Mouse (Mus musculus) kidney, adult 2 months (tissue): ENCODE data around the gene Rasgrp2. TPM values are rescaled to one million over a fixed set of nuclear protein-coding genes. Genes with fewer than 3 reads are reported as not detected.

ENCODE experiments used
- DNase-seq: peaks from one replicate; pipeline ENCODE4 v3.0.0; 2021
- H3K27ac ChIP-seq: fragments of 200-500 bp; 2 replicates; pipeline ENCODE4 v1.5.1; 2012; ENCODE audit warnings: low read depth, low read length, control low read depth, inconsistent platforms; ENCODE audit not compliant: insufficient read depth
- H3K27me3 ChIP-seq: fragments of 200-500 bp; replicated peaks from 2 replicates; pipeline ENCODE4 v1.6.1; 2012; ENCODE audit warnings: mild to moderate bottlenecking, moderate library complexity, low read length, inconsistent platforms; ENCODE audit not compliant: control insufficient read depth, insufficient read depth
- H3K36me3 ChIP-seq: fragments of 200-500 bp; 2 replicates; pipeline ENCODE4 v1.6.1; 2012; ENCODE audit warnings: mild to moderate bottlenecking, moderate library complexity, low read length, inconsistent platforms; ENCODE audit not compliant: control insufficient read depth, insufficient read depth
- H3K4me1 ChIP-seq: fragments of 200-500 bp; 2 replicates; pipeline ENCODE4 v1.6.1; 2011; ENCODE audit warnings: low read length; ENCODE audit not compliant: control insufficient read depth, insufficient read depth
- H3K4me3 ChIP-seq: fragments of 200-500 bp; 2 replicates; pipeline ENCODE4 v1.5.1; 2011; ENCODE audit warnings: mild to moderate bottlenecking, low read depth, low read length, control low read depth; ENCODE audit not compliant: insufficient read depth
- CTCF ChIP-seq: fragments of 200-500 bp; conservative IDR thresholded peaks from 2 replicates; pipeline ENCODE4 v1.5.1; 2011; ENCODE audit warnings: low read depth, mild to moderate bottlenecking, control low read depth, low read length, moderate library complexity, mixed read lengths; ENCODE audit not compliant: insufficient read depth, insufficient read length
- POLR2A ChIP-seq: fragments of 200-500 bp; IDR thresholded peaks from one replicate; pipeline ENCODE4 v1.6.1; 2011; ENCODE audit warnings: low read depth, low read length, control low read depth
- WGBS: fragments of 180-500 bp; shearing (Covaris S2); methylation state at CpG from one replicate; pipeline ENCODE4 v1.1.7; 2018; 5-methylcytosine and 5-hydroxymethylcytosine counted together
- polyA plus RNA-seq: library from polyadenylated mRNA; depleted of rRNA; stranded (reverse); fragments of >200 nt; gene quantifications from 2 replicates; pipeline ENCODE4 v1.2.3, GENCODE M21; 2012; rRNA removed

The Rasgrp2 gene
- polyA plus RNA-seq, result 76.8 and 90.0 TPM in 2 replicates

GRCm38 (mm10) chr19:6399285-6400095 is at the start of gene Rasgrp2:
Gene Rasgrp2, plus strand, starts transcription at chr19:6399340.
- DNase-seq, result peak; percentile 76

GRCm38 (mm10) chr19:6351431-6352106 is 47.6 kb upstream of the Rasgrp2 start:
- DNase-seq, result no peak
- TF ChIP-seq POLR2A (no peak), CTCF (no peak)

More at GRCm38 (mm10) chr19:6399285-6400095, at the start of gene Rasgrp2:
- 1% methylated on average over 79 of the region's 87 CpGs for WGBS
- Histone ChIP-seq H3K27me3 (no peaks in the 10 kb centered on the region; the same call in 1 of the 2 replicates), H3K27ac (peak within 1 kb of the TSS; percentile 34; the same call in 1 of the 2 replicates), H3K4me3 (peak within 1 kb of the TSS; percentile 59), H3K4me1 (no peaks in the 10 kb centered on the region), H3K36me3 (no peaks in the 10 kb centered on the region)
- TF ChIP-seq CTCF (no peak), POLR2A (no peak)

GRCm38 (mm10) chr19:6352107-6352505 is 47.0 kb upstream of the Rasgrp2 start:
- Histone ChIP-seq H3K27me3 (no peaks in the 10 kb centered on the region), H3K4me3 (no peak overlapping the region), H3K36me3 (no peaks in the 10 kb centered on the region), H3K4me1 (no peaks in the 10 kb centered on the region), H3K27ac (no peak overlapping the region)
- TF ChIP-seq POLR2A (no peak), CTCF (no peak)
- WGBS, result 85% methylated on average over 2 of the region's 2 CpGs
- DNase-seq, result no peak

More at GRCm38 (mm10) chr19:6351431-6352106, 47.6 kb upstream of the Rasgrp2 start:
- H3K4me3 ChIP-seq, result no peak overlapping the region
- no peak overlapping the region for H3K27ac ChIP-seq
- no peaks in the 10 kb centered on the region for H3K36me3 ChIP-seq
- H3K4me1 ChIP-seq, result no peaks in the 10 kb centered on the region
- WGBS, result 54% methylated on average over 14 of the region's 14 CpGs
- no peaks in the 10 kb centered on the region for H3K27me3 ChIP-seq

GRCm38 (mm10) chr19:6354030-6354429 is 45.1 kb upstream of the Rasgrp2 start:
- 72% methylated on average over 7 of the region's 7 CpGs for WGBS

GRCm38 (mm10) chr19:6361291-6361690 is 37.8 kb upstream of the Rasgrp2 start:
- no peak for DNase-seq
- 98% methylated on average over 3 of the region's 3 CpGs for WGBS
- Histone ChIP-seq H3K4me1 (peaks cover 4% of the 10 kb centered on the region; the same call in 1 of the 2 replicates), H3K36me3 (peaks cover 4% of the 10 kb centered on the region), H3K27me3 (no peaks in the 10 kb centered on the region), H3K4me3 (no peak overlapping the region), H3K27ac (no peak overlapping the region)
- no peak for TF ChIP-seq POLR2A
- TF ChIP-seq CTCF, result no peak

More at GRCm38 (mm10) chr19:6354030-6354429, 45.1 kb upstream of the Rasgrp2 start:
- DNase-seq, result no peak
- Histone ChIP-seq H3K4me1 (no peaks in the 10 kb centered on the region), H3K27me3 (no peaks in the 10 kb centered on the region), H3K27ac (no peak overlapping the region), H3K4me3 (no peak overlapping the region), H3K36me3 (no peaks in the 10 kb centered on the region)
- TF ChIP-seq POLR2A, result no peak
- TF ChIP-seq CTCF, result no peak

- H3K27ac ChIP-seq, result peak overlapping the region; percentile 92
- peaks cover 4% of the 10 kb centered on the region; the same call in 1 of the 2 replicates for H3K4me1 ChIP-seq
- WGBS, result under 1% methylated on average over 11 of the region's 11 CpGs
- peak overlapping the region; percentile 53 for H3K4me3 ChIP-seq
- H3K36me3 ChIP-seq, result peaks cover 14% of the 10 kb centered on the region
- DNase-seq, result no peak
- no peak for TF ChIP-seq CTCF
- H3K27me3 ChIP-seq, result no peaks in the 10 kb centered on the region
Observed at GRCm38 (mm10) chr19:6363091-6363410, 36.1 kb upstream of the Rasgrp2 start.

- Histone ChIP-seq H3K4me1 (peaks cover 4% of the 10 kb centered on the region; the same call in 1 of the 2 replicates), H3K36me3 (peaks cover 16% of the 10 kb centered on the region), H3K27me3 (no peaks in the 10 kb centered on the region), H3K4me3 (peak within 1 kb of the TSS; percentile 97), H3K27ac (peak within 1 kb of the TSS; percentile 98)
- TF ChIP-seq POLR2A (peak; percentile 65), CTCF (no peak)
- WGBS, result 2% methylated on average over 85 of the region's 85 CpGs
- DNase-seq, result peak; percentile 100
Observed at GRCm38 (mm10) chr19:6363411-6364240, 35.5 kb upstream of the Rasgrp2 start, which contains the start of gene Sf1. Gene Sf1, plus strand, starts transcription at chr19:6363690.
